Mouse (Mus musculus) kidney, postnatal 4 days (tissue): ENCODE results near the gene Slc22a28.
A peak's percentile ranks its signal among the peaks of the same experiment; 100 is the strongest.
"Not testable (repeated sequence)": the region's sequence is repeated elsewhere in the genome, so short reads cannot be mapped to it uniquely, and the experiment has no call there.

ENCODE experiments used
- DNase-seq, 2 experiments: peaks; one replicate each; pipeline ENCODE4 v3.0.0; 2021; ENCODE audit warnings: mixed read lengths in 2 of 2

Gene Slc22a28

DNA sequence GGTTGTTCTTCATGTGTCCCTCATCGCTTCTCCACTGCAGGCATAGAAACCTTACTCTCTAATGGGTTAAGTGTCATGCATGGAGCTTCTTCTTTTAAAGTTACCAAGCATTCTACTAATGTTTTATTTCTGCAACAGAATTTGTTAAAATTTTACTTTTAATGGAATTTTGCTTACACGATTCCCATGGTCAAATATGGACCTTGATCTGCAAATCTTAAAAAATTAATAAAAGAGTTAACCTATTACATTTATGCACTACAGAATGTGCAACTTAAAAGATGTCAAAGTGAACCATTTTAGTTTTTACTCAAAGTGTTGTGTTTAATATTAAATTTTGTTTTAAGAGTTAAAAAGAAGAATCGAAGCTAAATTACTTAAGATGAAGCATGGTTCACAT lies at the start of gene Slc22a28:
TSS of gene Slc22a28 (minus strand) at position 102 of the 400 bp plus-strand sequence.
- not testable (repeated sequence) for DNase-seq

GRCm38 (mm10) chr19:8148787-8149523 lies 17.2 kb upstream of the Slc22a28 start:
- peak in 1 of 2 experiments; percentile 14 for DNase-seq

DNA sequence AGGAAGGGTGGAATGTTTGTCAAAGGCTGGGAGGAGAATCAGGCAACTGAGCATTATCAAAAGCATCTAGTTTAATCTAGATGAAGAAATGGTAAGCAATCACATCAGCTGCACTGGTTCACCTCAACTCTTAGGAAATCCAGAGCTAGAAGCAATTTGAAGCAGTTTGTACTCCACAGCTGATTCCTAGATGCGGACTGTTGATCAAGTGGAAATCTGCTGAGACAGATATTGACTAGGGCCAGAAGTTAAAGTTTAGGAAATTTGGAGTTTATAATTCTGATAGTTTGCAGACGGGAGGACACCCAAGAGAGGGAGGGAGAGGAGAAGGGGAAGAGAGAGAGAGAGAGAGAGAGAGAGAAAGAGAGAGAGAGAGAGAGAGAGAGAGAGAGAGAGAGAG lies 10.9 kb upstream of the Slc22a28 start:
- not testable (repeated sequence) for DNase-seq

DNA sequence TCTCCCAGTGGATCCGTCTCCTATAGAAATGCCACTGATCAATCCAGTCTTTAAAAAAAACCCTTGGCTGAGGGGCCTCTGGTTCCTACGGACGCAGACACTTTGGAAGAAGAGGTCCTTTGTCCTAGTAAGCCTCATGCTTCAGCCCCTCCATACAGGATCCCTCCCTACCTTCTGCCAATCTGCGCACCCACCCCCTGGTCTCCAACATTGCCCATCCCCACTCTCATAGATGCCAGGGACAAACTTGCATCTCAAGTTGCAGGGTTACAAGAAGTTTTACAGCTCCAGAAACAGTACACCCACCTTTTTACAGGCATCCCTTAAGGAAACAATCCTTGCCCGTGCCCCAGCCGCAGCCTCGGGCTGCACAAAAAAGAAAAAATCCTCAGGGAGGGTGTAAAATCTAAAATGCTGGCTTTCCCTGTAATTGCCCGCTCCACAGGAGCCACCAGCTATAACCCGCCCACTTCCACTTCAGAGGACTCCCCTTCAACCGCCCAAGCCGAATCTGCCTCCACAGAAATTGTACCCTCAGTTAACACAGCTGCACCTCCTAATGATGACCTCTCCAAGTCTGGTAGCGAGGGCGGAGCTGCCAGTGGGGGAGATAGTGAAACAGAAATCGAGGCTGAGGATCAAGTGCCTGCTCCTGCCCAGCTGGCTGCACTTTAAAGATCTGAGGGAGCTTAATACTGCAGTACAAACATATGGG lies 2.5 kb upstream of the Slc22a28 start:
- peak in 1 of 2 experiments; percentile 10 for DNase-seq

GRCm38 (mm10) chr19:8019904-8020349 lies 111.9 kb downstream of the Slc22a28 start:
- peak in 1 of 2 experiments; percentile 2 for DNase-seq

GRCm38 (mm10) chr19:8019329-8019851 lies 112.4 kb downstream of the Slc22a28 start:
- not testable (repeated sequence) for DNase-seq

GRCm38 (mm10) chr19:8018535-8018934 lies 113.2 kb downstream of the Slc22a28 start:
- DNase-seq = not testable (repeated sequence)
